Mouse (Mus musculus) forelimb bud, embryonic 11.5 days (tissue): Measurements from ENCODE around the gene Olfr738.

ENCODE experiments used
- DNase-seq: peaks from one replicate; pipeline ENCODE4 v3.0.0-alpha.2; 2012; ENCODE audit warnings: low read depth, low spot score

Olfr738 gene

DNA sequence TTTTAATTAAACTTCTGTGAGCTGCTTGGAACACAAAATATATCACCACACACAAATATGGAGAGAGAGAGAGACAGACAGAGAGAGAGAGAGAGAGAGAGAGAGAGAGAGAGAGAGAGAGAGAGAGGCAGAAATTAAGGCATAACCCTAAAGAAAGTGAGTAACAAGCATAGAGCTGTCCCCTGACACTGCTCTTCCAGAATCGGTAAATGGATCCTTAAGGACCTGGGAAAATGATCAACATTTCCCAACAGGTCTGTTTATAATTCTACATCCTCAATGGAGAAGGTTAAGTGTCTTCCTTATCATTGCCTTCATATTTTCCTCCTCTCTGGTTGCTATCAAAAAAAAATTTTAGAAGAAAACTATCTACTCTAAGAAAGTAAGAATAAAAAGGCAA is at the start of gene Olfr738:
Gene Olfr738 (plus strand): TSS at position 301 of the 400 bp plus-strand sequence.
- no peak for DNase-seq

DNA sequence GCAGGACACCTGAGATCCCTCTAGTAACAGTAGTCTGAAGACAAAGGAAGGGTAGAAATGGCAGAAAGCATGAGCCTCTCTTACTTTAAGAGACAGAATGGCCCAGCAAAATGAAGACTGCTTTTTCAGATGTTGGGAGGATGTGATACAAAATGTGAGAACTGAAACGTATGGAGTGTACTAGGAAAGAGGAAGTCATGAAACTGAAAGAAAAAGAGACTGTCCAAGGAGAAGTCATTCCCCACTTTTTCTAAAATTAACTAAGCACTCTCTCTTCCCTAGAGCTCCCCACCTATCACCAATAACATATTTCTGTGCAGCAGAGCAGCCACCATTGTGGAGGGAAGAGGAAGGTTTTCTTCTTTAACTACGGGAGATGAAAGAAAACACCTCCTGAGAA is 49.8 kb upstream of the Olfr738 start, which contains the start of gene Tlr11:
Gene Tlr11 (plus strand): TSS at position 322 of the 400 bp plus-strand sequence.
- no peak for DNase-seq

- DNase-seq: no peak
These were observed 46.9 kb upstream of the Olfr738 start for GRCm38 (mm10) chr14:50360480-50360879.

DNA sequence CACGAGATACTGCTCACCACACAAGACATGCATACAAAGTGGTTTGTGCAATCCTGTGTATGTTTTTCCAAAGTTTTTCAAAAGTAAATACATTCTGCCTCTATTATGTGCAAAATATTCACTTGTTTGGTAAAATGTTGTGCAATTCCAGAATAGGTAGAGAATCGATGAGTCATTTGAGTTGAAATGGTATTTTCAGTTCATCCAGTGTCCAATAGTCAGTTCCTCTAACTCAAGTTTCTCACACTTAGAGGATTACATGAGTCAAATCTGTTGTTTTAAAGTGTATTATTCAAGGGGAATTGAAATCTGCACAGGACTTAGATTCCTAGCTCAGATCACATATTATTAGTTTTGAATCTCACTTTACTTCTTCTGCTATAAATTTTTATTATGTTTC is 43.8 kb upstream of the Olfr738 start:
- DNase-seq: no peak

DNA sequence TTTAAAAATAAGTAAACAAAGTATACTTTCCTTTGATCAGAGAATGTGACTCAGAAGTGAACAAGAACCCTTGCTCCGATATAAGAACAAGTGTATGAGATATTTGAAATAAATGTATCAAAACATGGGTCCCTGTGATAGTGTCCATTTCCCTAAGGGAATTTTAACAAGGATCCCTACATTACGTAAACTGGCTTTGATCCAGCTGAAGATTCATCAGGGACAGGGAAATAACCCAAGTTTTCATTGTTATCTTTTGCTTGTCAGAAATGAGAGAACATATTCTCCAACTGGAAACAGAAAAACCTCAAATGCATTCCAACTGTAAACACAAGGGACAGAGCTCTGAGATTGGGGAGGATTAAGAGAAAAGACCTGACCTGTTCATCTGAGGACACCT is 26.5 kb upstream of the Olfr738 start, which contains the start of gene Olfr736:
Gene Olfr736 (plus strand): TSS at position 301 of the 400 bp plus-strand sequence.
- DNase-seq: no peak

- DNase-seq: no peak
These were observed 11.0 kb downstream of the Olfr738 start, which contains the start of gene Olfr739 for GRCm38 (mm10) chr14:50418326-50418725. Gene Olfr739 (plus strand): TSS chr14:50418626.

DNA sequence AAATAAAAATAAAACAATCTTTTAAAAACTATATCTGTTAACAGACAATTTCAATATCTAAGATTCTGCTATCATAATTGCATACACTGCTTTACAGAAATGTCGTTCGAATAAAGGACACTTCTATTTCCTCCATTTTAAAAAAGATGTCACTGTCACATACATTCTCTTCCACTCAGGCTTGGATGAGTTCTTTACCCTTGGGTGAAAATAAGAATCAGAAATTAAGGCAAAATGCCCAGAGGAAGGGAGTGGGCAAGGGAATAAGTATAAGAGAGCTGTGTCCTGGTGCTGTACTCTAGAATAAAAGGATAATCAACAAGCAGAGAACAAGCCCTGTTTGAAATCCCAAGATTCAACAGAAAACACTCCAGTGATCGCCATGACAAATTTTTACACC is 37.9 kb downstream of the Olfr738 start, which contains the start of gene Olfr740:
Gene Olfr740 (plus strand): TSS at position 301 of the 400 bp plus-strand sequence.
- no peak for DNase-seq
